Comparison of ENCODE assay signal across 10 mouse cellular contexts in genomic region chr7:137593570-137593969, GRCm38 (mm10).
A peak's percentile ranks its signal among the peaks of the same experiment; 100 is the strongest.
DNase-seq lines count a peak whose midpoint lies in the region; ATAC-seq and TF ChIP-seq lines count a peak whose summit lies in the region.
"Had no signal": no experiment of that assay in that cellular context is flagged by ENCODE, and none has a peak within 500 bp of the region (broad histone marks: within the 10 kb centered on the region; RNA-seq: fewer than 3 reads in every experiment).

No protein-coding gene starts in this region.

- no peak overlapping the region for H3K9ac ChIP-seq in CH12.LX (ENCODE audit: insufficient read depth, low read depth)
- H3K9ac ChIP-seq in neural tube, embryonic 15.5 days (replicated peaks), result no peak overlapping the region

- peaks cover 7 to 14% of the 10 kb centered on the region in 2 experiments for H3K4me1 ChIP-seq in CH12.LX (ENCODE audit: control insufficient read depth in 1 of 2, insufficient read depth in 2 of 2)
- H3K4me1 ChIP-seq in neural tube, embryonic 15.5 days, result 0 out of 2 replicates have a peak, but pooled peaks cover 6% of the 10 kb centered on the region

- no peak for ATAC-seq in neural tube, embryonic 15.5 days (ENCODE audit: low FRiP score)
- ATAC-seq: forebrain, embryonic 16.5 days had no signal

- H3K79me2 ChIP-seq in CH12.LX (replicated peaks; ENCODE audit: control insufficient read depth, extremely low read depth, insufficient read depth, poor library complexity, severe bottlenecking), result no peaks in the 10 kb centered on the region

- intact Hi-C loops in heart, postnatal 14 days (cut with DNase I), result no loop called here

- peak; percentile 9 for DNase-seq in heart, postnatal 4 days
- DNase-seq in heart, postnatal 14 days, result no peak
- peak; percentile 55 for DNase-seq in CH12.LX (ENCODE audit: extremely low read depth)
- DNase-seq in gastrocnemius, postnatal 25 days, result peak; percentile 35
- DNase-seq in spleen, postnatal 14 days (ENCODE audit: low spot score in 2 of 2), result peak; percentile 24 to 47
- no peak for DNase-seq in cerebellum, adult 18-20 months
- DNase-seq in urinary bladder, postnatal 36 days (ENCODE audit: low spot score in 2 of 2), result no peak
- DNase-seq: kidney, adult 18-20 months had no signal

- H3K4me2 ChIP-seq in CH12.LX (ENCODE audit: insufficient read depth, low read depth, poor library complexity, severe bottlenecking), result peak overlapping the region; percentile 18; the same call in 1 of the 2 replicates
- H3K4me2 ChIP-seq in neural tube, embryonic 15.5 days, result no peak overlapping the region

- H3K4me3 ChIP-seq in CH12.LX (replicated peaks in 1 of 3; ENCODE audit: low read depth in 2 of 3, low read length in 2 of 3, poor library complexity in 1 of 3), result no peak overlapping the region
- H3K4me3 ChIP-seq in neural tube, embryonic 15.5 days (replicated peaks), result no peak overlapping the region

- dilution Hi-C loops in CH12.LX (cut with MboI; ENCODE audit: extremely low pct_ligation_motif_present, extremely low pct_unique_long_range_greater_than_20kb, low sequenced_read_pairs), result no loop called here

- peak; percentile 41; the same call in 1 of the 2 replicates for TF ChIP-seq EP300 in CH12.LX (IDR thresholded peaks at IDR 0.05; ENCODE audit: low read length)

- no peaks in the 10 kb centered on the region for H3K36me3 ChIP-seq in CH12.LX (replicated peaks in 1 of 2; ENCODE audit: control insufficient read depth in 1 of 2, insufficient read depth in 1 of 2, low read length in 1 of 2)
- no peaks in the 10 kb centered on the region for H3K36me3 ChIP-seq in neural tube, embryonic 15.5 days

- H3K27ac ChIP-seq in CH12.LX (ENCODE audit: insufficient read depth, low read depth), result no peak overlapping the region
- no peak overlapping the region for H3K27ac ChIP-seq in neural tube, embryonic 15.5 days (replicated peaks)

- TF ChIP-seq CTCF in CH12.LX (conservative IDR thresholded peaks at IDR 0.05 in 1 of 2, IDR thresholded peaks at IDR 0.05 in 1 of 2; ENCODE audit: low read depth in 2 of 2, low read length in 2 of 2), result no peak

- in situ Hi-C loops in CH12.LX (cut with MboI; ENCODE audit: low pct_ligation_motif_present, low pct_unique_long_range_greater_than_20kb, low sequenced_read_pairs), result no loop called here

- WGBS in neural tube, embryonic 15.5 days, result 56% methylated on average over 8 of the region's 8 CpGs

- TF ChIP-seq POLR2A in CH12.LX (IDR thresholded peaks at IDR 0.05; ENCODE audit: low read depth, low read length), result no peak

- TF ChIP-seq RAD21 in CH12.LX (IDR thresholded peaks at IDR 0.05; ENCODE audit: low read depth, low read length), result no peak

- H3K27me3 ChIP-seq in CH12.LX (replicated peaks), result peaks cover 64% of the 10 kb centered on the region
- H3K27me3 ChIP-seq in neural tube, embryonic 15.5 days (replicated peaks), result no peaks in the 10 kb centered on the region

- H3K9me3 ChIP-seq in CH12.LX (replicated peaks; ENCODE audit: low read length), result peaks cover 7% of the 10 kb centered on the region
- H3K9me3 ChIP-seq in neural tube, embryonic 15.5 days (replicated peaks), result no peaks in the 10 kb centered on the region

TF ChIP-seq in CH12.LX, 34 proteins besides CTCF, POLR2A, EP300 and RAD21:
- TF ChIP-seq BHLHE40 (IDR thresholded peaks at IDR 0.05; ENCODE audit: low read depth, low read length) (peak; percentile 63), POLR2AphosphoS2 (IDR thresholded peaks at IDR 0.05; ENCODE audit: low read depth, low read length) (no peak), SIN3A (IDR thresholded peaks at IDR 0.05; ENCODE audit: low read length) (peak; percentile 52; the same call in 1 of the 2 replicates), ZNF384 (IDR thresholded peaks at IDR 0.05; ENCODE audit: low read depth, low read length) (no peak), NELFE (IDR thresholded peaks at IDR 0.05; ENCODE audit: low read depth, low read length) (no peak), MXI1 (IDR thresholded peaks at IDR 0.05; ENCODE audit: low read depth, low read length) (peak; percentile 69; the same call in 1 of the 2 replicates), ZKSCAN1 (IDR thresholded peaks at IDR 0.05; ENCODE audit: borderline replicate concordance, low read depth, low read length) (no peak), MYC (IDR thresholded peaks at IDR 0.05; ENCODE audit: low read depth, low read length) (peak; percentile 75; the same call in 1 of the 2 replicates), E2F4 (IDR thresholded peaks at IDR 0.05; ENCODE audit: insufficient replicate concordance, low read depth, low read length) (no peak), USF2 (conservative IDR thresholded peaks at IDR 0.05; ENCODE audit: low read depth, low read length) (no peak), ZC3H11A (IDR thresholded peaks at IDR 0.05; ENCODE audit: low read depth, low read length) (no peak), MEF2A (IDR thresholded peaks at IDR 0.05; ENCODE audit: borderline replicate concordance, low read depth, low read length) (peak; percentile 83; the same call in 1 of the 2 replicates), NRF1 (IDR thresholded peaks at IDR 0.05; ENCODE audit: low read depth, low read length) (no peak), GABPA (IDR thresholded peaks at IDR 0.05; ENCODE audit: insufficient replicate concordance, low read depth, low read length) (no peak), MAX (IDR thresholded peaks at IDR 0.05; ENCODE audit: low read length) (peak; percentile 90), ETS1 (conservative IDR thresholded peaks at IDR 0.05; ENCODE audit: low read depth, low read length) (peak; percentile 52), TCF12 (IDR thresholded peaks at IDR 0.05; ENCODE audit: low read depth, low read length) (peak; percentile 47; the same call in 1 of the 2 replicates), UBTF (IDR thresholded peaks at IDR 0.05; ENCODE audit: low read depth, low read length) (no peak)
TF ChIP-seq in CH12.LX: peak in this region for 8.

Comparison
In these comparisons a context has a peak if more than half of its experiments do, and no peak if none do; other contexts are left out.
1. DNase-seq: peak in heart, postnatal 4 days (single experiment), CH12.LX (single experiment), gastrocnemius, postnatal 25 days (single experiment) and spleen, postnatal 14 days (2 of 2); none in heart, postnatal 14 days (0 of 2), cerebellum, adult 18-20 months (0 of 2) and urinary bladder, postnatal 36 days (0 of 2).